Mouse (Mus musculus) lung, embryonic 15.5 days (tissue): ENCODE data around the gene Zfhx2. TPM values are rescaled to one million over a fixed set of nuclear protein-coding genes. Genes with fewer than 3 reads are reported as not detected.

Experiments used
- ATAC-seq: fragments of 200-750 bp; cut with Nextera tagmentation; 2 replicates; pipeline ENCODE4 v1.8.0; 2017; ENCODE audit warnings: moderate number of reproducible peaks, borderline replicate concordance; ENCODE audit not compliant: low FRiP score, low TSS enrichment; ENCODE audit errors: extremely low read depth
- H3K27ac ChIP-seq: fragments of 300-500 bp; sonication (generic); 2 replicates; pipeline ENCODE4 v1.5.1; 2015; ENCODE audit warnings: moderate library complexity, mild to moderate bottlenecking, inconsistent platforms
- H3K27me3 ChIP-seq: fragments of 300-500 bp; sonication (generic); 2 replicates; pipeline ENCODE4 v1.6.1; 2015; ENCODE audit warnings: inconsistent platforms
- H3K36me3 ChIP-seq: fragments of 300-500 bp; sonication (generic); 2 replicates; pipeline ENCODE4 v1.6.1; 2015; ENCODE audit warnings: inconsistent platforms
- H3K4me1 ChIP-seq: fragments of 300-500 bp; sonication (generic); 2 replicates; pipeline ENCODE4 v1.6.1; 2015; ENCODE audit warnings: inconsistent platforms
- H3K4me2 ChIP-seq: fragments of 300-500 bp; sonication (generic); 2 replicates; pipeline ENCODE4 v1.6.1; 2015; ENCODE audit warnings: inconsistent platforms, mild to moderate bottlenecking, moderate library complexity
- H3K4me3 ChIP-seq: fragments of 300-500 bp; sonication (generic); 2 replicates; pipeline ENCODE4 v1.5.1; 2015; ENCODE audit warnings: mild to moderate bottlenecking, inconsistent platforms
- H3K9ac ChIP-seq: fragments of 300-500 bp; sonication (generic); 2 replicates; pipeline ENCODE4 v1.6.1; 2015; ENCODE audit warnings: inconsistent platforms
- H3K9me3 ChIP-seq: fragments of 300-500 bp; sonication (generic); 2 replicates; pipeline ENCODE4 v1.6.1; 2016; ENCODE audit warnings: inconsistent platforms
- WGBS: fragments of 180-500 bp; shearing (Covaris S2); methylation state at CpG from one replicate; pipeline ENCODE4 v1.1.7; 2015; 5-methylcytosine and 5-hydroxymethylcytosine counted together
- polyA plus RNA-seq: library from polyadenylated mRNA; unstranded; fragments of >200 nt; fragmentation: Nextera tagmentation; extraction: Ambion mirVana; gene quantifications from 2 replicates; pipeline ENCODE4 v1.2.1, GENCODE M21; 2015

The Zfhx2 gene
- polyA plus RNA-seq, 1 experiment from 2014 or later = 4.3 TPM

DNA sequence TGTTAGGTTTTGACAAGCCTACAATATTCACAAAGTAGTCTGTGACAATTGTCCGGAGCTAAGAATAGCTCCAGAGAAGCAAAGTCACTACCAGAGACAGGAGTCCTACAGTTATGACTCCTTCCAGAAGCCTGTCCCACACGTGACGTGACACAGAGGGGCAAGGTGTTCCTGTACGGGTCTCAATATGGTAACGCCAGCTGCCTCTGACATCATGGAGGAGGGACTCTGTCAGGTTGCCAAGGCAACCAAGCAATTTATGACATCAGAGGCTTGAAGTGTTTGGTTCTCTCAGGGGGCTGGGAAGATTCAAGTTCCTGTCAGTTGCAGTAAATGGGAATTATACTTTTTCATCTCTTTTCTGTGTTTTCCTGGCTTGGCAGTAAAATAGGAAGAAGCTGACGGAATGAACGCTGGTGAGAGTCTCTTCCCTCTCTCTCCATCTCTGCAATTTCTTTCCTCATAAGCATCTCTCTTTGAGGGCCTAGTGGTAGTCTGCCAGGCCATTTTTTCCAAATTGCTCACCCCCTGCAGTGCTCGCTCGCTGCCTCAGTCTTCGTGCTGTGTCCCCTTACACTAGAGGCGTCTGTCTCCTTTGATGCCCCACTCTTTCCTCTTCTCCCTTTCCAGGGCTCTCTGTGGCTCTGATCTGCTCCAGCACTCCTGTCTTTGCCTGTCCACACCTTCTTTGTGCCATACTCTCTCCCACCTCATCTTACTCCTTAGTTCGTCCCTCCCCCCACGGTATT lies 2.8 kb downstream of the Zfhx2 start:
- Histone ChIP-seq H3K9me3 (no peaks in the 10 kb centered on the region), H3K9ac (no peak overlapping the region), H3K27ac (no peak overlapping the region; the same call in 1 of the 2 replicates), H3K4me3 (no peak overlapping the region), H3K4me2 (0 out of 2 replicates have a peak overlapping the region, but pooled peaks have one; percentile 3), H3K36me3 (no peaks in the 10 kb centered on the region), H3K4me1 (peaks cover 13% of the 10 kb centered on the region), H3K27me3 (no peaks in the 10 kb centered on the region)
- no peak for ATAC-seq
- 56% methylated on average over 13 of the region's 13 CpGs for WGBS

DNA sequence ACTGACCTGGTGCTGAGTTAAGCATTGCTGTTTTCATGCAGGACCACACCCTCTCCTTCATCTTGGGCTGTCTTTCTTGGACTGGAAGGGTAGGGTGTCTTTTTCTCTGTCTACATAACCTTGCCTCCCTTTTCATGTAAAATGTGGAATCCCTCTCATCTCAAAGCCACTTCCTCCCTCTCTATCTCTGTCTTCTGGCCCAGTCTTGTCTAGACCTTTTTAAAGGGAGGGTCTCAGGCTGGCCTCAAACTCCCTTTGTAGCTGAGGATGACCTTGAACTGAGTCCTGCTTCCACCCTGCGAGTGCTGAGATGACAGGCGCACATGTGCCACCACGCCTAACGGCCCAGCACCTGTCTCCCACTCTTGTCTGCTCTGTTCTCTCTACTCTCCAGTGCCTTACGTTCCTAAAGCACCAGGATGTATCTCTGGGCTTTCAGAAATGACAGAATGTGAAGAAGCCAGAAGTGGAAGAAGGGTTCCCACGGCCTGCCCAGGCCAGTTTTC lies 6.1 kb downstream of the Zfhx2 start:
- Histone ChIP-seq H3K9ac (no peak overlapping the region), H3K27me3 (no peaks in the 10 kb centered on the region), H3K36me3 (no peaks in the 10 kb centered on the region), H3K4me3 (no peak overlapping the region), H3K4me1 (peaks cover 6% of the 10 kb centered on the region; the same call in 1 of the 2 replicates), H3K27ac (no peak overlapping the region), H3K4me2 (no peak overlapping the region), H3K9me3 (no peaks in the 10 kb centered on the region)
- ATAC-seq = no peak
- 82% methylated on average over 6 of the region's 6 CpGs for WGBS

DNA sequence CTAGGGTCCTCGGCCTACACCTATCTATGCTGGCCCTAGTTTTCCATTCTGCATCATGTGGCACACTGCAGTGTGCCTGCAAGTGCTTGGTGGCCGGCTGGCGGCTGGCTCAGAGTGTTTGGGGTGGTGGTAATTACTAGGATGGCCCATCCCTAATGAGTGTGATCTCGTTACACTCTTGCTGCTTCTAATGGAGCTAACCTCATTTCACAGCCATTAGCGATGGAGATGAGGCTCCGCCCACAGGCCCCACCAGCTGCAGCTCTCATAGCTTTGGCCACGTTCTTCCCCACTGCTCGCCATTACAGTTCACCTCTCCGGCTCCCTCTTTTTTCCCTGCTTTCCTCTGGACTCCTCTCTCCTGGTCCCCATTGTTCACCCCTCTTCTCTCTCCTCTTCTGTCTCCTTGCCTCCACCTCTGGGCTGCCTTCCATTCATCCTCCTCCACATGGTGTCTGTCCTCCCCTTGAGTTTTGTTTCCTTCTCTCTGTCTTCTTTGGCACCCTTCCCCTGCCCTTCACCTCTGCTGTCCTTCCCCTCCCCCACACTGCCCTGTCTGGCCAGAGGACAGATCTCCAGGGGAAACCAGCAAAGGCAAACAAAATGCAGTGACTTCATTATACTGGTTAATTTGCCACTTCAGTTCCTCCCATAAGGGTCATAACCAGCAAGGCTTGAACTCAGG lies 6.7 kb downstream of the Zfhx2 start:
- no peak overlapping the region for H3K27ac ChIP-seq
- H3K9me3 ChIP-seq = no peaks in the 10 kb centered on the region
- H3K4me2 ChIP-seq = no peak overlapping the region
- H3K4me3 ChIP-seq = no peak overlapping the region
- no peaks in the 10 kb centered on the region for H3K36me3 ChIP-seq
- no peak overlapping the region for H3K9ac ChIP-seq
- no peak for ATAC-seq
- H3K27me3 ChIP-seq = no peaks in the 10 kb centered on the region
- 61% methylated on average over 9 of the region's 9 CpGs for WGBS
- H3K4me1 ChIP-seq = 0 out of 2 replicates have a peak, but pooled peaks cover 3% of the 10 kb centered on the region

DNA sequence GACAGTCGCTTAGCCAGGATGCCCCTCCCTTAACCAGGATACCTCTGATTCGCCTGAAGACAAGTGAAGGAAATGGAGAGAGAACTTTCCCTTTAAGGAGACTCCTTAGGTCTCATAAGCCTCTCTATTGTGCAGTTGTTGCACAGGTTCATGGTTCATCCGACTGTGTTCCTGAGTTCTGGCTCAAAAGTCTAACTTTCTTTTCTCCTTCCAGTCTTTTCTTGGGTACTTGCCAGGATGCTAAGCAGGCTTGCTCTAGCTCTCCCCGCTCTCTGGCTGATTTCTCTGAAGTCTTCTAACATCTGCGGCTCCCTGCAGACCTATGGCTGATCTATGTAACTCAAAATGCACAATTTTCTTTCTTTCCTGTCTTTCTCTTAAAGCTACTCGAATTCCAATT lies 8.6 kb downstream of the Zfhx2 start:
- peaks cover 6% of the 10 kb centered on the region; the same call in 1 of the 2 replicates for H3K4me1 ChIP-seq
- no peak overlapping the region for H3K4me3 ChIP-seq
- H3K27me3 ChIP-seq = peaks cover 6% of the 10 kb centered on the region; the same call in 1 of the 2 replicates
- no peak overlapping the region for H3K9ac ChIP-seq
- H3K4me2 ChIP-seq = no peak overlapping the region
- 58% methylated on average over 6 of the region's 6 CpGs for WGBS
- no peaks in the 10 kb centered on the region for H3K36me3 ChIP-seq
- no peak overlapping the region for H3K27ac ChIP-seq
- ATAC-seq = no peak
- H3K9me3 ChIP-seq = no peaks in the 10 kb centered on the region

DNA sequence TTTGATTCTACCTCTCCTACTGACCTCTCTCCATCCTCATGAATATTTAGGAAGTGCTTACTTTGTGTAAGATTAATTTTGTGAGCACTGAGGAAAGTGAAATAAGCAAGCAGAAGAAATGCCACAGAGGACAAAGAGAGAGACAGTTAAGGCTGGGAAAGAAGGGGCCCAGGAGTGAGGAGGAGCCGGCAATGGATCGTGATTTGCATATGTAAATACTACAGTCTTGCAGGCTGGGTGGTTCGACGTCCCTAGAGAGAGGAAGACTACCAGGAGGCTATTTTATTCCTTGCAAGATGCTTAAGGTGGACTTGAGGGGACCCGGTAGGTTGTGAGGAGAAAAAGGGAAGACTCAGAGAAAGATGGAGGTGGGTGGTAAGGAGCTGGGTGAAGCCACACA lies 11.0 kb downstream of the Zfhx2 start:
- Histone ChIP-seq H3K27me3 (peaks cover 23% of the 10 kb centered on the region), H3K36me3 (no peaks in the 10 kb centered on the region), H3K9ac (no peak overlapping the region), H3K4me2 (no peak overlapping the region), H3K4me3 (no peak overlapping the region), H3K4me1 (peaks cover 10% of the 10 kb centered on the region; the same call in 1 of the 2 replicates), H3K9me3 (no peaks in the 10 kb centered on the region), H3K27ac (no peak overlapping the region)
- WGBS = 35% methylated on average over 5 of the region's 5 CpGs
- ATAC-seq = no peak

DNA sequence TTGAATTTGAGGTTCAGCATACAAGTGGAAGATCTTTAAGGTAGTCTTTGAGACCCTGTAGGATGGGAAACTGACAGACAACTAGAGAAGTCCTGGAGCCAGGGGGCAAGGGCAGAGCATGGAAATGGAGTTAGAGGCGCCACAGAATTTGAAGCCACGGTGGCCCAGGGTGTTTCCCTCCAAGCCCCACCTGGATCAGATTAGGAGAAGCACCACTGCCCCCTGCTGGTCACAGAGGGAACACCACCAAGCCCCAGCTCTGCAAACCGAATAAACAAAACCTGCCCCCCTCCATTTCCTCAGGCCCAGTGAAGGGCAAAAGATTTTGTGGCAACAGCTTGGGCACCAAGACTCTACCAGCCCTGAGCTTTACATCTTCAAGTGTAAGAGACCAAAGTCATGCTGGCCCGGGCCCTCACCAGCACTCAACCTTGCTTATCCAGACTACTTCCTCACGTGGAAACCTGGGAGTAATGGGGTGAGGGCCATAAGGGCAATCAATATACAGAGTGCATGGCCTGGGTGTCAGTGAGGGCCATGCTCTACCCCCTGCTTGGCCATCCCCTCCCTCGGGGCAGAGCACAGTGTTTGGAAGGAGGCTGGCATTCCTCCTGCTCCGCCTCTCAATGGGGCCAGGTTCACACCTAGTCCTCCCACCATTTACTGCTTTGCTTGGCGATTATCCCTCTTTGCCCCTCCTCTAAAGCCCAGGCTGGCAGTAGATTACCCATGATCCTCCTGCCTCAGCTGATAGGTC lies 12.7 kb downstream of the Zfhx2 start:
- no peaks in the 10 kb centered on the region for H3K9me3 ChIP-seq
- H3K36me3 ChIP-seq = no peaks in the 10 kb centered on the region
- WGBS = 22% methylated on average over 8 of the region's 8 CpGs
- H3K27ac ChIP-seq = no peak overlapping the region
- no peak overlapping the region for H3K4me3 ChIP-seq
- no peak for ATAC-seq
- H3K4me2 ChIP-seq = peak overlapping the region; percentile 43
- peaks cover 10% of the 10 kb centered on the region; the same call in 1 of the 2 replicates for H3K4me1 ChIP-seq
- peaks cover 23% of the 10 kb centered on the region for H3K27me3 ChIP-seq
- no peak overlapping the region for H3K9ac ChIP-seq

DNA sequence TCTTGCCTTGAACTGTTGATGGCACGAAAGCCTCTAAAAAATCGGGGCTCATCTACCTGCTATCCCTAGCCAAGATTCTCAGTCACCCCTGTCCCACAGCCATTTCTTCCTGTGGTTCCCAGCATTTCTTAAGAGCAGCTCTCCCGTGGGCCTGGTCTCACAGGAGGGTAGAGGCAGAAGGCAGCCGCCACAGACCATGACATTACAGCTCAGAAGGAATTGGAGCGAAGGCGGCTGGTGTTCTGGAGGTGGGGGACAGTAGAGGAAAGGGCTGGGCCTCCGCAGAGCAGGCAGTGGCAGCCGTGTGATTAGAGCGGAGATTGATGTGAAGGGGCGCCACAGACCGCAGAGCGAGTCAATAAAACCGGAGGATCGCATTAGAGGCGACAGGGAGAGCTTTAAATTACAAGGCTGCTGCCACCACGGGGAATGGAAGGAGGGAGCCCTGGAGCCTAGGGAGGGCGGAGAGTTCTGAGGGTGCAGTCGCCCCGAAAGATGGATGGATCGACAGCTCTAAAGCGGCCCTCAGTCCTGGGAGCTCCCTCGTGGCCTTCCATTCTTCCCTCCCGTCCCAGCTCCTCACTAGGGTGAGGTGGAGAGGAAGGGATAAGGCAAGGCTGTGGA lies 13.6 kb downstream of the Zfhx2 start:
- no peak overlapping the region for H3K27ac ChIP-seq
- no peak overlapping the region for H3K9ac ChIP-seq
- 16% methylated on average over 23 of the region's 23 CpGs for WGBS
- H3K4me2 ChIP-seq = peak overlapping the region; percentile 43
- H3K36me3 ChIP-seq = no peaks in the 10 kb centered on the region
- peaks cover 10% of the 10 kb centered on the region; the same call in 1 of the 2 replicates for H3K4me1 ChIP-seq
- peak overlapping the region; percentile 9; the same call in 1 of the 2 replicates for H3K4me3 ChIP-seq
- H3K27me3 ChIP-seq = peaks cover 23% of the 10 kb centered on the region
- no peaks in the 10 kb centered on the region for H3K9me3 ChIP-seq
- ATAC-seq = no peak

DNA sequence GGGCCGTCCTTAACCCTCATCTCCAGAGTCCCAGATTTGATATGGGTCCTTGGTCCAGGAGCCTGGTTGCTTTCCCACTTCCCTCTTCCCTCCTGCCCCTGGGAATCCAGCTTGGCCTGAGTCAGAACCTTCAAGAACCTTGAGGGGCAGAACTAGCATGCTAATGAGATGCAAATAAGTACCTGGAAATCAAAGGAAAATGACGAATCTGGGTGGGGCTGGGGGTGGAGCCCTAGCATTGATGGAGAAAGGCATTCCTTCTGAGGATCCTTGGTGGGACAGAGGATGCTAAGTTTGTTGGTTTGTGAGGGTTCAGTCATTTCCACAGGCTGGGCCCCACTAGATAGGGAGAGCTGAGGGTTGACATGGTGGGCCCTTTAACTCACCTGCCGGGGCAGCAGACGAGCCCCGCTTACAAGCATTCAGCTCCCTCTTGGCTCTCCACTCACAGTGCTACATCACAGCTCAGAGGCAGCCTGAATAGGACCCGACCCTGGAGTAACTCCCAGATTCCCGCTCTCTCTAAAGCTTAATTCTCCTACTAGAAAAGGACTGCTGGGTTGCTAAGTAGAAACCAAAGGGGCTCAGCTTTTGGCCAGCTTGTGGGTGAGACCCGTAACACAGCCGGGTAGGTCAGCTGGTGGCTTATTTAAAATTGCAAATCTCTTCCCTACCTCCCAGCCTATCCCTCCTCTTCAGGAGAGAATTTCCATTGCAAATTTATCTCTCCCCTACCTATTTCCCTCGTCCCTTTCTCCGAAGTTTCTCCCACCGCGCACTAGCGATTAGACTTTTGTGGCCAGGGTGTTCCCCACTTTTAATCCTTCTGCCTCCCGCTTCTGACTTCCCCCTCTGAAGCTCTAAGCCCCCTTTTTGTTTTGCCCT lies 14.4 kb downstream of the Zfhx2 start:
- no peaks in the 10 kb centered on the region for H3K36me3 ChIP-seq
- H3K4me1 ChIP-seq = peaks cover 10% of the 10 kb centered on the region; the same call in 1 of the 2 replicates
- H3K4me2 ChIP-seq = no peak overlapping the region
- H3K9ac ChIP-seq = no peak overlapping the region
- ATAC-seq = no peak
- no peak overlapping the region for H3K4me3 ChIP-seq
- whole genome bisulfite sequencing = 47% methylated on average over 15 of the region's 15 CpGs
- peaks cover 23% of the 10 kb centered on the region for H3K27me3 ChIP-seq
- no peak overlapping the region for H3K27ac ChIP-seq
- H3K9me3 ChIP-seq = no peaks in the 10 kb centered on the region

DNA sequence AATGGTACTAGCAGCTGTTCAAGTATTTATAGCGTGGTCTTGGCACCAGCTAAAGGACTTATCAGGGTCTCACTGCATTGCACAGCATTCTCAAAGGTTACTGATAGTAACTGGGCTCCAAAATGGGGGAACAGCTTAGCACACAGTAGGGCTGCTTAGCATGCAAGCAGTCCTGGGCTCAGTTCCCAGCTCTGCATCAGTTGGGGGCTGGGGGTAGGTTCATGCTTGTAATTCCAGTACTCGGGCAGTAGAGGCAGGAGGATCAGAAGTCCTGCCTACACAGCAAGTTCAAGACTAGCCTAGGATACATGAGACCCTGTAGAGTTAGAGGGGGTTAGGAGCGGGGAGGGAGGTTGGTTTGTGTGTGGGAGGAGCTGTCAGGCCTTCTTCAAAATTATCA lies 15.2 kb downstream of the Zfhx2 start:
- peaks cover 23% of the 10 kb centered on the region for H3K27me3 ChIP-seq
- ATAC-seq = no peak
- 73% methylated on average over 3 of the region's 3 CpGs for WGBS
- H3K4me1 ChIP-seq = peaks cover 10% of the 10 kb centered on the region; the same call in 1 of the 2 replicates
- no peaks in the 10 kb centered on the region for H3K36me3 ChIP-seq
- H3K4me3 ChIP-seq = no peak overlapping the region
- H3K27ac ChIP-seq = no peak overlapping the region
- H3K9me3 ChIP-seq = no peaks in the 10 kb centered on the region
- H3K4me2 ChIP-seq = no peak overlapping the region
- H3K9ac ChIP-seq = no peak overlapping the region

DNA sequence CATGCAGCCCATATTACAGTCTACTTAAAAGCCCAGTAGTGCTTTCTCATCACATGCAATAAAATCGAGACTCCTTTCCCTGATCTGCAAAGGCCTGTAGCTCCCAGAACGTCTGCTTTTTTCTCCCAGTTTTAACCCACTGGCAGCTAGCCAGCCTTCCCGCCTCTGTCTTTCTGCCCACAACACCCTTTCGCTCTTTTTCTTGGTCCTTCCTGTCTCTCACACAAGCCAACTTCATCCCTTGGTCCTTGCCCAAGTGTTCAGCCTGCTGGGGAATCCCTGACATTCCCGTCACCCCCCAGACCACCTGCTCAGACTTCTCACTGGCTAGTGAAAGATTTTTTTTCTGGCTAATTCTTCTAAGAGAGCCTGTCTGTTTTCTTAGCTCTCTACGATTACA lies 15.9 kb downstream of the Zfhx2 start:
- ATAC-seq = no peak
- H3K27me3 ChIP-seq = peaks cover 23% of the 10 kb centered on the region
- 24% methylated on average over 6 of the region's 6 CpGs for WGBS

More for the DNA sequence above, 15.9 kb downstream of the Zfhx2 start:
- no peak overlapping the region for H3K4me2 ChIP-seq
- no peak overlapping the region for H3K27ac ChIP-seq
- H3K4me3 ChIP-seq = no peak overlapping the region
- no peaks in the 10 kb centered on the region for H3K36me3 ChIP-seq
- H3K4me1 ChIP-seq = peaks cover 10% of the 10 kb centered on the region; the same call in 1 of the 2 replicates
- H3K9ac ChIP-seq = no peak overlapping the region
- no peaks in the 10 kb centered on the region for H3K9me3 ChIP-seq
